Mouse (Mus musculus) CH12.LX (cell line): Measurements from ENCODE around the gene Ankrd39.

Source experiments
- CTCF ChIP-seq, 2 experiments: IDR thresholded peaks in 1 of 2; conservative IDR thresholded peaks in 1 of 2; 2 replicates each; pipeline ENCODE4 v1.5.1; 2011 to 2012; ENCODE audit warnings: low read depth in 2 of 2, low read length in 2 of 2, improper control_type of control experiment in 1 of 2, inconsistent platforms in 1 of 2, mild to moderate bottlenecking in 1 of 2, moderate library complexity in 1 of 2
- NELFE ChIP-seq: IDR thresholded peaks from 2 replicates; pipeline ENCODE4 v1.6.1; 2011; ENCODE audit warnings: low read depth, low read length, improper control_type of control experiment
- NRF1 ChIP-seq: IDR thresholded peaks from 2 replicates; pipeline ENCODE4 v1.6.1; 2014; ENCODE audit warnings: low read depth, mild to moderate bottlenecking, inconsistent platforms, low read length, improper control_type of control experiment, moderate library complexity
- POLR2A ChIP-seq: IDR thresholded peaks from 2 replicates; pipeline ENCODE4 v1.6.1; 2011; ENCODE audit warnings: low read depth, mild to moderate bottlenecking, improper control_type of control experiment, low read length
- SMC3 ChIP-seq: IDR thresholded peaks from 2 replicates; pipeline ENCODE4 v1.6.1; 2011; ENCODE audit warnings: low read depth, low read length, improper control_type of control experiment

DNA sequence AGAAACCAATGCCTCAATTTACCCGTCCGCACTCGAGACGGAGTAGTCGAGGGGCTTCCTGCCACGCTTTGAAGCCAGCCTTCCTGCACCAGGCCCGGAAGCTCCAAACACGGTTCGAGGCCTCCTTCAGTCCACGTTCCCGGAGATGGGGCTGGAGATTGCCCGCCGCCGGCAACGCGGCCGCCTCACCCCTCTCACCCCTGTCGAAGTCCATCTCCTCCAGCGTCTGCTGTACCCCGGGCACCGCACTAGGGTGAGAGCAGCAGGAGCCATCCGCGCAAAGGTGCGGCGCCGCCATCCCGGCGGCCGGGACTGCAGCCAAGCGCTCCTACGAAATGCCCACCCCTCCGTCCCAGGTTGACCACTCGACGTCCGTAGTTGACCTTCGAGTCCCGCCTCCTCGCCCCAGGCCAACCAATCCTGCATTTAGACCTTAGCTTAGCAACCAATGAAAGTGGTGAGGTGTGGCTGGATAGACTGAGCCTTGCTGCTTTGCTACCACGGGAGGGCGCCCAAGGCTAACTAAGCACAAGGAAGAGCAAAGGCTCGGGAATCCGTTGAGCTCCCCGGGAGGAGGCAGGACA lies at the start of gene Ankrd39:
- TF ChIP-seq CTCF (conservative IDR thresholded peaks at IDR 0.05 in 1 of 2, IDR thresholded peaks at IDR 0.05 in 1 of 2; ENCODE audit: low read depth in 2 of 2, low read length in 2 of 2), result peak; percentile 54 to 100
- peak; percentile 93 for TF ChIP-seq POLR2A
- TF ChIP-seq SMC3, result peak; percentile 100
- TF ChIP-seq NELFE, result peak; percentile 78
- peak; percentile 60 for TF ChIP-seq NRF1
